Mouse (Mus musculus) lung, embryonic 15.5 days (tissue): ENCODE data around the gene Iqca. TPM values are rescaled to one million over a fixed set of nuclear protein-coding genes. Genes with fewer than 3 reads are reported as not detected.

Experiments used
- ATAC-seq: fragments of 200-750 bp; cut with Nextera tagmentation; 2 replicates; pipeline ENCODE4 v1.8.0; 2017; ENCODE audit warnings: moderate number of reproducible peaks, borderline replicate concordance; ENCODE audit not compliant: low FRiP score, low TSS enrichment; ENCODE audit errors: extremely low read depth
- H3K27ac ChIP-seq: fragments of 300-500 bp; sonication (generic); 2 replicates; pipeline ENCODE4 v1.5.1; 2015; ENCODE audit warnings: moderate library complexity, mild to moderate bottlenecking, inconsistent platforms
- H3K27me3 ChIP-seq: fragments of 300-500 bp; sonication (generic); 2 replicates; pipeline ENCODE4 v1.6.1; 2015; ENCODE audit warnings: inconsistent platforms
- H3K36me3 ChIP-seq: fragments of 300-500 bp; sonication (generic); 2 replicates; pipeline ENCODE4 v1.6.1; 2015; ENCODE audit warnings: inconsistent platforms
- H3K4me1 ChIP-seq: fragments of 300-500 bp; sonication (generic); 2 replicates; pipeline ENCODE4 v1.6.1; 2015; ENCODE audit warnings: inconsistent platforms
- H3K4me2 ChIP-seq: fragments of 300-500 bp; sonication (generic); 2 replicates; pipeline ENCODE4 v1.6.1; 2015; ENCODE audit warnings: inconsistent platforms, mild to moderate bottlenecking, moderate library complexity
- H3K4me3 ChIP-seq: fragments of 300-500 bp; sonication (generic); 2 replicates; pipeline ENCODE4 v1.5.1; 2015; ENCODE audit warnings: mild to moderate bottlenecking, inconsistent platforms
- H3K9ac ChIP-seq: fragments of 300-500 bp; sonication (generic); 2 replicates; pipeline ENCODE4 v1.6.1; 2015; ENCODE audit warnings: inconsistent platforms
- H3K9me3 ChIP-seq: fragments of 300-500 bp; sonication (generic); 2 replicates; pipeline ENCODE4 v1.6.1; 2016; ENCODE audit warnings: inconsistent platforms
- WGBS: fragments of 180-500 bp; shearing (Covaris S2); methylation state at CpG from one replicate; pipeline ENCODE4 v1.1.7; 2015; 5-methylcytosine and 5-hydroxymethylcytosine counted together
- polyA plus RNA-seq: library from polyadenylated mRNA; unstranded; fragments of >200 nt; fragmentation: Nextera tagmentation; extraction: Ambion mirVana; gene quantifications from 2 replicates; pipeline ENCODE4 v1.2.1, GENCODE M21; 2015

Iqca gene
- 0.54 and 0.70 TPM in 2 replicates for polyA plus RNA-seq

- H3K4me2 ChIP-seq: peak within 1 kb of the TSS; percentile 52
- H3K4me3 ChIP-seq: 0 out of 2 replicates have a peak within 1 kb of the TSS, but pooled peaks have one; percentile 7
- WGBS: 3% methylated on average over 17 of the region's 18 CpGs
- H3K27me3 ChIP-seq: 0 out of 2 replicates have a peak, but pooled peaks cover 7% of the 10 kb centered on the region
- H3K4me1 ChIP-seq: peaks cover 7% of the 10 kb centered on the region
- peak; percentile 95 for ATAC-seq
- no peak within 1 kb of the TSS for H3K9ac ChIP-seq
- H3K27ac ChIP-seq: no peak within 1 kb of the TSS
- H3K9me3 ChIP-seq: no peaks in the 10 kb centered on the region
- no peaks in the 10 kb centered on the region for H3K36me3 ChIP-seq
Measured at GRCm38 (mm10) chr1:90153099-90153744, at the start of gene Iqca. Gene Iqca, minus strand, starts transcription at chr1:90153401.

DNA sequence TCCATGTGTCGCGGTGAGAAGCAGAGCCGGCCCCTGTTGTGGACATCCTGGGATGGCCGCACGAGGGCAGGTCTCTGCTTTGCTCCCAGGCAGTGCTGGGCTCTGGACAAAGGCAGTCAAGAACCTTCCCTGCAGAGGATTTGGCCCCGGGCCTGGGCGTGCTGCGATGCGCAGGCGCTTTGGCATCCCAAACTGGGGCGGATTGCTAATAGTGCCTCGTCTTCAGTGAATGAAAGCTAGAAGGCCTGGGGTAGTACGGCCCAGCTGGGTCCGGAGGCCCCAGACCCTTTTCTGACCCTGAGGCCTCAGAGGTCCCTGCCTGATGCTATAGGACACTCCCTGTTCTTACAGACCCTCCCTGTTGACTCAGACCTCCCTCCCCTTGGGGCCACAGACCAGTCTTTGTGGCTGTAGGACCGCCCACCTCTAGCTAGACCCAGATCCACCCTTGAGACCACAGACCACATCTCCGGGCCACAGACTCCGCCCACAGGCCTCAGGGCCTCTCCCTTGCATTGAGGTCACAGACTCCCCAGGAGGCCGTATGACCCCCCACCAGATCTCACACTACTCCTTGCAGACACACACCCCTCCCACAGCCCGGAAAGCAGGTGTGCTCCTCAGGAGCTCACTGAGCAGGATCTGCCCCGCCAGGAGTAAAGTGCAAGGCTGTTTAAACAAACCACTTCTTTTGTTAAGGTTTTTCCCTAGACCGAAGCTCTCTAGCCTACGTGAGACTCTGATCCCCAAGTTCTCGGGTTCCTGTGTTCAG, 49.2 kb upstream of the Iqca start:
- peak; percentile 33; the same call in 1 of the 2 replicates for ATAC-seq
- Histone ChIP-seq H3K4me2 (peak overlapping the region; percentile 41), H3K4me1 (peaks cover 30% of the 10 kb centered on the region), H3K4me3 (no peak overlapping the region), H3K27ac (no peak overlapping the region), H3K36me3 (no peaks in the 10 kb centered on the region), H3K9ac (peak overlapping the region; percentile 7; the same call in 1 of the 2 replicates), H3K9me3 (no peaks in the 10 kb centered on the region), H3K27me3 (peaks cover 53% of the 10 kb centered on the region)
- WGBS: 19% methylated on average over 23 of the region's 23 CpGs

GRCm38 (mm10) chr1:90201655-90202054, 48.5 kb upstream of the Iqca start:
- H3K4me3 ChIP-seq: no peak overlapping the region
- H3K9ac ChIP-seq: no peak overlapping the region
- H3K4me1 ChIP-seq: peaks cover 30% of the 10 kb centered on the region
- no peak overlapping the region for H3K27ac ChIP-seq
- ATAC-seq: no peak
- no peaks in the 10 kb centered on the region for H3K9me3 ChIP-seq
- H3K4me2 ChIP-seq: no peak overlapping the region
- peaks cover 47% of the 10 kb centered on the region for H3K27me3 ChIP-seq
- WGBS: 49% methylated on average over 2 of the region's 2 CpGs
- H3K36me3 ChIP-seq: no peaks in the 10 kb centered on the region

- ATAC-seq: no peak
- Histone ChIP-seq H3K9ac (no peak overlapping the region), H3K4me3 (no peak overlapping the region), H3K4me1 (peaks cover 30% of the 10 kb centered on the region), H3K36me3 (no peaks in the 10 kb centered on the region), H3K9me3 (no peaks in the 10 kb centered on the region), H3K27ac (no peak overlapping the region), H3K27me3 (peaks cover 43% of the 10 kb centered on the region), H3K4me2 (no peak overlapping the region)
- 72% methylated on average over 5 of the region's 5 CpGs for WGBS
Measured at GRCm38 (mm10) chr1:90201246-90201645, 48.0 kb upstream of the Iqca start.

- Histone ChIP-seq H3K36me3 (no peaks in the 10 kb centered on the region), H3K27ac (no peak overlapping the region), H3K4me1 (no peaks in the 10 kb centered on the region), H3K4me2 (no peak overlapping the region), H3K9ac (no peak overlapping the region), H3K27me3 (no peaks in the 10 kb centered on the region), H3K9me3 (no peaks in the 10 kb centered on the region; the same call in 1 of the 2 replicates), H3K4me3 (no peak overlapping the region)
- ATAC-seq: no peak
- WGBS: 86% methylated on average over 6 of the region's 6 CpGs
Measured at GRCm38 (mm10) chr1:90189046-90189445, 35.8 kb upstream of the Iqca start.

- Histone ChIP-seq H3K9me3 (no peaks in the 10 kb centered on the region; the same call in 1 of the 2 replicates), H3K4me1 (no peaks in the 10 kb centered on the region), H3K9ac (no peak overlapping the region), H3K27ac (no peak overlapping the region), H3K4me3 (no peak overlapping the region), H3K4me2 (no peak overlapping the region), H3K27me3 (no peaks in the 10 kb centered on the region), H3K36me3 (no peaks in the 10 kb centered on the region)
- no peak for ATAC-seq
- WGBS: 81% methylated on average over 5 of the region's 5 CpGs
Measured at GRCm38 (mm10) chr1:90186874-90187273, 33.7 kb upstream of the Iqca start.

DNA sequence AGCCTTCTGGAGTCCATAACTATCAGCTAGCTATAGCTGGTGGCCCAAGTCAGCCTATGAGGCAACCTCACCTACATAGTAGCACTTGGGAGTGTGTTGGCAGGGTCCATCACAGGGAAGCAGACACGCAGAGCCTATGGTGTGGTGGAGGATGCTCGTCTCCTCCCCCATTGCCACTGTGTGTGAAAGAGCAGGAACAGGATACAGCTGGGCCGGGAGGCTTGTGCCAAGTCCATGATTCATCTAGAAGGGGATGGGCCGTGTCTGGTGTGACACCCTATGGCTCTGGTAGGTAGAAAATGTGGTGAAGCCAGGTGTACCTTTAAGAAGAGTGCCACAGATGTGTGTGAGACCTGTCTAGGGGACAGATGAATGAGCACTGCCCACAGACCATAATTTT, 33.0 kb upstream of the Iqca start:
- Histone ChIP-seq H3K4me3 (no peak overlapping the region), H3K4me2 (no peak overlapping the region), H3K27me3 (no peaks in the 10 kb centered on the region), H3K36me3 (no peaks in the 10 kb centered on the region), H3K4me1 (no peaks in the 10 kb centered on the region), H3K9ac (no peak overlapping the region), H3K9me3 (no peaks in the 10 kb centered on the region; the same call in 1 of the 2 replicates), H3K27ac (no peak overlapping the region)
- ATAC-seq: peak; percentile 27
- 61% methylated on average over 4 of the region's 4 CpGs for WGBS

DNA sequence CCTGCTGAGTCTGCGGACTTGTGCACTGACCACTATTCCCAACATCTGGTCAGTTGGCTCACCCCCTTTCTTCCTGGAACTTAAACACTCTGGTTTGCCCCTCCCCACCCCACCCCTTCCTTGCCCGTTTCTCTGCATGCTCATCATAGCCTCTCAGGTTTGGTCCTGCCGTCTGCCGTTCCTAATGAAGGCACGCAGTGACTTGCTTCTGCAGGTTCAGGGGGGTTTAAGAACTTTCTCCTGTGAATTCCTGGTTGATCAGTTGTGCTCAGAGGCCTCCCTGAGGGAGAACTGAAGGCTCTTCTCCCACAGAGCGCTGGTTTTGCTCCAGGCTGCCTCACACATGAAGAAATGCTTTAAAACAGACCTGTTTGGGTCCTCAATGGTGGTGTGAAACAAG, 30.4 kb upstream of the Iqca start:
- no peak overlapping the region for H3K9ac ChIP-seq
- no peak overlapping the region for H3K27ac ChIP-seq
- 50% methylated on average over 6 of the region's 6 CpGs for WGBS
- H3K36me3 ChIP-seq: no peaks in the 10 kb centered on the region
- no peak overlapping the region for H3K4me2 ChIP-seq
- no peaks in the 10 kb centered on the region; the same call in 1 of the 2 replicates for H3K9me3 ChIP-seq
- H3K4me3 ChIP-seq: no peak overlapping the region
- H3K27me3 ChIP-seq: no peaks in the 10 kb centered on the region
- no peak for ATAC-seq
- no peaks in the 10 kb centered on the region for H3K4me1 ChIP-seq

DNA sequence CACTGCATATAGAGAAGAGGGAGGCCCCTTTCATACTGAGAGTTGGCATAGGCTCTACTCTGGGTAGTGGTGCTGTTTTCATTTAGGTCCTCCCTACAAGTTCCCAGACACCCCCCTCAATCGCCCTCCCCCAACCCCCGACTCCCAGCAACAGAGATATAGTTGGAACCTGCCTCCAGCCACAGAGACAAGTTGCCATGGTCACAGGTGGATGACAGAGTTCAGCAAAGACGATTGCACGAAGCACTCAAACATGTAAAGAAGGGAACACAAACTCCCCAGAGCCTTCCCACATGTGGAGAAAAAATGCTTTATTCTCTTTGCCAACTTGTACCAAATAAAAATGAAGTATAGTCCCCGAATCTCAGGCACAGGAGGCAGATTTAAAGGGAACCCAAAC, 29.3 kb upstream of the Iqca start:
- Histone ChIP-seq H3K4me2 (no peak overlapping the region), H3K4me1 (no peaks in the 10 kb centered on the region), H3K36me3 (no peaks in the 10 kb centered on the region), H3K9me3 (no peaks in the 10 kb centered on the region; the same call in 1 of the 2 replicates), H3K9ac (no peak overlapping the region), H3K27ac (no peak overlapping the region), H3K27me3 (no peaks in the 10 kb centered on the region), H3K4me3 (no peak overlapping the region)
- WGBS: 57% methylated on average over 5 of the region's 5 CpGs
- ATAC-seq: no peak

GRCm38 (mm10) chr1:90180966-90181699, 27.9 kb upstream of the Iqca start:
- H3K9me3 ChIP-seq: no peaks in the 10 kb centered on the region; the same call in 1 of the 2 replicates
- no peak overlapping the region for H3K4me2 ChIP-seq
- no peak overlapping the region for H3K9ac ChIP-seq
- no peaks in the 10 kb centered on the region for H3K4me1 ChIP-seq
- no peak overlapping the region for H3K4me3 ChIP-seq
- H3K27ac ChIP-seq: no peak overlapping the region
- no peaks in the 10 kb centered on the region for H3K27me3 ChIP-seq
- H3K36me3 ChIP-seq: no peaks in the 10 kb centered on the region
- ATAC-seq: no peak
- WGBS: 79% methylated on average over 12 of the region's 12 CpGs

DNA sequence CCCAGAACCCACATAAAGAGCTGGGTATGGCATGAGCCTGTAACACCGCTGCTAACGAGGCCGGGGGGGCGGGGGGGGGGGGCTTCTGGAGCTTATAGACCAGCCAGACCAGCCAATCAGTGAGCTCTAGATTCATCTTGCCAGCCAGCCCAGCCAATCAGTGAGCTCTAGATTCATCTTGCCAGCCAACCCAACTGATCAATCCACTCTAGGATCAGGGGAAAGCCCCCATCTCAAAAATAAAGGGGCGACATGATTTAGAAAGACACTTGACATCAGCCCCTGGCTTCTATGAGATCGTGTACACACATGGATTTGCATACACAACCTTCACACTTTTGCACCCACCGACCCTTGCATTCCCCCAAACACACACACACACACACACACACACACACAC, 27.3 kb upstream of the Iqca start:
- Histone ChIP-seq H3K36me3 (no peaks in the 10 kb centered on the region), H3K4me3 (no peak overlapping the region), H3K27ac (no peak overlapping the region), H3K4me1 (no peaks in the 10 kb centered on the region), H3K9me3 (no peaks in the 10 kb centered on the region), H3K4me2 (no peak overlapping the region), H3K9ac (no peak overlapping the region), H3K27me3 (no peaks in the 10 kb centered on the region)
- no peak for ATAC-seq
- WGBS: 70% methylated on average over 7 of the region's 7 CpGs
